Mouse (Mus musculus) thymus, adult 2 months (tissue): ENCODE data around the gene S100a1. TPM values are rescaled to one million over a fixed set of nuclear protein-coding genes. Genes with fewer than 3 reads are reported as not detected.
A peak's percentile ranks its signal among the peaks of the same experiment; 100 is the strongest.

Experiments
- DNase-seq: peaks from one replicate; pipeline ENCODE4 v3.0.0; 2021
- H3K27ac ChIP-seq: fragments of 200-500 bp; 2 replicates; pipeline ENCODE4 v1.5.1; 2012; ENCODE audit warnings: low read length, control low read depth; ENCODE audit not compliant: control insufficient read depth, insufficient read depth
- H3K27me3 ChIP-seq: fragments of 200-500 bp; 2 replicates; pipeline ENCODE4 v1.6.1; 2012; ENCODE audit warnings: mild to moderate bottlenecking, low read length, moderate library complexity, mixed read lengths; ENCODE audit not compliant: control insufficient read depth, insufficient read depth
- H3K36me3 ChIP-seq: fragments of 200-500 bp; 2 replicates; pipeline ENCODE4 v1.6.1; 2012; ENCODE audit warnings: mild to moderate bottlenecking, low read length, moderate library complexity; ENCODE audit not compliant: control insufficient read depth, insufficient read depth
- H3K4me1 ChIP-seq: fragments of 200-500 bp; replicated peaks from 2 replicates; pipeline ENCODE4 v1.6.1; 2012; ENCODE audit warnings: low read length; ENCODE audit not compliant: control insufficient read depth, insufficient read depth
- H3K4me3 ChIP-seq: fragments of 200-500 bp; 2 replicates; pipeline ENCODE4 v1.5.1; 2012; ENCODE audit warnings: mild to moderate bottlenecking, low read length, control low read depth, moderate library complexity; ENCODE audit not compliant: control insufficient read depth, insufficient read depth
- CTCF ChIP-seq: fragments of 200-500 bp; IDR thresholded peaks from 2 replicates; pipeline ENCODE4 v1.5.1; 2012; ENCODE audit warnings: mild to moderate bottlenecking, control low read depth, low read length, moderate library complexity, borderline replicate concordance; ENCODE audit not compliant: control insufficient read depth, poor library complexity, insufficient read depth; ENCODE audit errors: extremely low read depth
- POLR2A ChIP-seq: fragments of 200-500 bp; IDR thresholded peaks from 2 replicates; pipeline ENCODE4 v1.6.1; 2012; ENCODE audit warnings: mild to moderate bottlenecking, low read length, control low read depth, moderate library complexity; ENCODE audit not compliant: control insufficient read depth, poor library complexity, insufficient read depth; ENCODE audit errors: extremely low read depth
- WGBS: fragments of 180-500 bp; shearing (Covaris S2); methylation state at CpG from one replicate; pipeline ENCODE4 v1.1.7; 2018; 5-methylcytosine and 5-hydroxymethylcytosine counted together
- polyA plus RNA-seq: library from polyadenylated mRNA; depleted of rRNA; stranded (reverse); fragments of >200 nt; gene quantifications from 2 replicates; pipeline ENCODE4 v1.2.3, GENCODE M21; 2012; rRNA removed

S100a1 gene
- polyA plus RNA-seq, 1 experiment, result 122 TPM

GRCm38 (mm10) chr3:90466311-90466766 lies 47.9 kb downstream of the S100a1 start:
- no peak overlapping the region for H3K4me3 ChIP-seq
- peak; percentile 15 for DNase-seq
- H3K4me1 ChIP-seq, result peaks cover 9% of the 10 kb centered on the region; the same call in 1 of the 2 replicates
- no peak overlapping the region for H3K27ac ChIP-seq
- peaks cover 16% of the 10 kb centered on the region; the same call in 1 of the 2 replicates for H3K27me3 ChIP-seq
- TF ChIP-seq CTCF (no peak), POLR2A (no peak)
- no peaks in the 10 kb centered on the region for H3K36me3 ChIP-seq
- WGBS, result 4% methylated on average over 15 of the region's 15 CpGs

- Histone ChIP-seq H3K4me1 (peaks cover 9% of the 10 kb centered on the region; the same call in 1 of the 2 replicates), H3K36me3 (no peaks in the 10 kb centered on the region), H3K27me3 (peaks cover 16% of the 10 kb centered on the region; the same call in 1 of the 2 replicates), H3K4me3 (peak within 1 kb of the TSS; percentile 42), H3K27ac (no peak within 1 kb of the TSS)
- 2% methylated on average over 45 of the region's 49 CpGs for WGBS
- DNase-seq, result no peak
- TF ChIP-seq CTCF (no peak), POLR2A (no peak)
Measured at GRCm38 (mm10) chr3:90465686-90466310, 48.4 kb downstream of the S100a1 start, which contains the start of gene Npr1. Gene Npr1 (minus strand): TSS chr3:90465866.

GRCm38 (mm10) chr3:90465081-90465685 lies 49.0 kb downstream of the S100a1 start:
- no peak for TF ChIP-seq CTCF
- no peak for TF ChIP-seq POLR2A
- Histone ChIP-seq H3K4me3 (peak overlapping the region; percentile 42), H3K27ac (no peak overlapping the region), H3K27me3 (peaks cover 16% of the 10 kb centered on the region; the same call in 1 of the 2 replicates), H3K36me3 (no peaks in the 10 kb centered on the region), H3K4me1 (peaks cover 9% of the 10 kb centered on the region; the same call in 1 of the 2 replicates)
- 3% methylated on average over 75 of the region's 75 CpGs for WGBS
- peak; percentile 17 for DNase-seq

- no peak for TF ChIP-seq POLR2A
- TF ChIP-seq CTCF, result no peak
- Histone ChIP-seq H3K4me3 (peak overlapping the region; percentile 42), H3K4me1 (peaks cover 9% of the 10 kb centered on the region; the same call in 1 of the 2 replicates), H3K27me3 (peaks cover 16% of the 10 kb centered on the region; the same call in 1 of the 2 replicates), H3K27ac (no peak overlapping the region), H3K36me3 (no peaks in the 10 kb centered on the region)
- DNase-seq, result no peak
- 40% methylated on average over 37 of the region's 37 CpGs for WGBS
Measured at GRCm38 (mm10) chr3:90464552-90465080, 49.6 kb downstream of the S100a1 start.

- WGBS, result 65% methylated on average over 7 of the region's 7 CpGs
- Histone ChIP-seq H3K4me3 (no peak overlapping the region), H3K36me3 (no peaks in the 10 kb centered on the region), H3K27me3 (peaks cover 16% of the 10 kb centered on the region; the same call in 1 of the 2 replicates), H3K4me1 (peaks cover 9% of the 10 kb centered on the region; the same call in 1 of the 2 replicates), H3K27ac (no peak overlapping the region)
- TF ChIP-seq CTCF (no peak), POLR2A (no peak)
- DNase-seq, result no peak
Measured at GRCm38 (mm10) chr3:90462579-90462978, 51.6 kb downstream of the S100a1 start.

- Histone ChIP-seq H3K36me3 (no peaks in the 10 kb centered on the region), H3K4me3 (no peak overlapping the region), H3K4me1 (peaks cover 9% of the 10 kb centered on the region; the same call in 1 of the 2 replicates), H3K27ac (no peak overlapping the region), H3K27me3 (peaks cover 16% of the 10 kb centered on the region; the same call in 1 of the 2 replicates)
- WGBS, result 92% methylated on average over 3 of the region's 3 CpGs
- TF ChIP-seq POLR2A (no peak), CTCF (no peak)
- no peak for DNase-seq
Measured at GRCm38 (mm10) chr3:90461935-90462334, 52.3 kb downstream of the S100a1 start.

Other genes starting within 250 kb of the S100a1 start
- gene Dennd4b, start 249.2 kb downstream of the S100a1 start, polyA plus RNA-seq, result 163 and 182 TPM in 2 replicates
- 69.8 and 77.6 TPM in 2 replicates for gene Gatad2b, start 221.2 kb downstream of the S100a1 start, polyA plus RNA-seq
- gene Slc27a3, start 124.5 kb downstream of the S100a1 start, polyA plus RNA-seq, result 15.0 and 21.2 TPM in 2 replicates
- gene Ints3, start 80.8 kb downstream of the S100a1 start, polyA plus RNA-seq, result 46.2 and 47.4 TPM in 2 replicates
- gene Npr1, start 48.5 kb downstream of the S100a1 start, polyA plus RNA-seq, result 9.2 and 11.4 TPM in 2 replicates
- gene Ilf2, start 38.3 kb downstream of the S100a1 start, polyA plus RNA-seq, result 50.1 and 50.8 TPM in 2 replicates
- 20.8 and 27.8 TPM in 2 replicates for gene Snapin, start 23.4 kb downstream of the S100a1 start, polyA plus RNA-seq
- gene Chtop, start 4.9 kb downstream of the S100a1 start, polyA plus RNA-seq, result 91.0 and 94.5 TPM in 2 replicates
- 59.1 and 83.0 TPM in 2 replicates for gene S100a13, start within 50 bp of the S100a1 start, polyA plus RNA-seq
- gene S100a14, start 12.5 kb upstream of the S100a1 start, polyA plus RNA-seq, result 8.7 and 11.3 TPM in 2 replicates
- 45.4 and 69.6 TPM in 2 replicates for gene S100a16, start 22.9 kb upstream of the S100a1 start, polyA plus RNA-seq
- 7.4 and 14.0 TPM in 2 replicates for gene S100a3, start 46.2 kb upstream of the S100a1 start, polyA plus RNA-seq
- gene S100a2, start 75.9 kb upstream of the S100a1 start, polyA plus RNA-seq, result not detected in 2 replicates
- gene Gm42674, start 87.5 kb upstream of the S100a1 start, polyA plus RNA-seq, result not detected in 2 replicates
- gene S100a4, start 89.4 kb upstream of the S100a1 start, polyA plus RNA-seq, result 31.0 and 51.8 TPM in 2 replicates
- gene S100a5, start 94.1 kb upstream of the S100a1 start, polyA plus RNA-seq, result not detected in 2 replicates
- gene S100a6, start 98.5 kb upstream of the S100a1 start, polyA plus RNA-seq, result 62.7 and 96.8 TPM in 2 replicates
- 0.32 and 0.42 TPM in 2 replicates for gene S100a7a, start 139.6 kb upstream of the S100a1 start, polyA plus RNA-seq
- gene S100a8, start 154.6 kb upstream of the S100a1 start, polyA plus RNA-seq, result 13.3 and 13.8 TPM in 2 replicates
- gene S100a9, start 181.3 kb upstream of the S100a1 start, polyA plus RNA-seq, result 13.6 and 14.4 TPM in 2 replicates
- 1.1 and 1.6 TPM in 2 replicates for gene Pglyrp4, start 212.5 kb upstream of the S100a1 start, polyA plus RNA-seq